Mouse (Mus musculus): ENCODE data around the gene Vezt. TPM values are rescaled to one million over a fixed set of nuclear protein-coding genes. Genes with fewer than 3 reads are reported as not detected.

Gene Vezt
- polyA plus RNA-seq, 1 experiment: 16.5 TPM

GRCm38 (mm10) chr10:93912136-93912855, 123.3 kb downstream of the Vezt start:
- DNase-seq (ENCODE audit: low spot score): no peak

GRCm38 (mm10) chr10:93911326-93911725, 124.3 kb downstream of the Vezt start:
- no peak for DNase-seq (ENCODE audit: low spot score)

- no peak for DNase-seq (ENCODE audit: low spot score)
Measured at GRCm38 (mm10) chr10:93909811-93910446, 125.7 kb downstream of the Vezt start.

GRCm38 (mm10) chr10:93909015-93909414, 126.6 kb downstream of the Vezt start:
- DNase-seq (ENCODE audit: low spot score): no peak

- DNase-seq (ENCODE audit: low spot score): no peak
Measured at GRCm38 (mm10) chr10:93908540-93908939, 127.1 kb downstream of the Vezt start.

- DNase-seq (ENCODE audit: low spot score): no peak
Measured at GRCm38 (mm10) chr10:93907376-93907775, 128.2 kb downstream of the Vezt start.

GRCm38 (mm10) chr10:93899907-93900306, 135.7 kb downstream of the Vezt start:
- DNase-seq (ENCODE audit: low spot score): no peak

- DNase-seq (ENCODE audit: low spot score): no peak
Measured at GRCm38 (mm10) chr10:93899303-93899702, 136.3 kb downstream of the Vezt start.

- no peak for DNase-seq (ENCODE audit: low spot score)
Measured at GRCm38 (mm10) chr10:93897043-93897646, 138.5 kb downstream of the Vezt start, which contains the start of gene Metap2. Gene Metap2, minus strand, starts transcription at chr10:93897093.

- DNase-seq (ENCODE audit: low spot score): no peak
Measured at GRCm38 (mm10) chr10:93892551-93892950, 143.1 kb downstream of the Vezt start.

- no peak for DNase-seq (ENCODE audit: low spot score)
Measured at GRCm38 (mm10) chr10:93891031-93891430, 144.6 kb downstream of the Vezt start.

GRCm38 (mm10) chr10:93890565-93890964, 145.1 kb downstream of the Vezt start:
- no peak for DNase-seq (ENCODE audit: low spot score)

GRCm38 (mm10) chr10:93889976-93890375, 145.6 kb downstream of the Vezt start:
- no peak for DNase-seq (ENCODE audit: low spot score)

GRCm38 (mm10) chr10:93889579-93889950, 146.1 kb downstream of the Vezt start:
- peak; percentile 76 for DNase-seq (ENCODE audit: low spot score)

Other genes starting within 250 kb of the Vezt start
- gene Usp44, start 204.3 kb downstream of the Vezt start, polyA plus RNA-seq (2012; rRNA removed): not detected in 2 replicates
- gene Metap2, start 138.7 kb downstream of the Vezt start, polyA plus RNA-seq (2012; rRNA removed): 95.5 and 124 TPM in 2 replicates
- gene Fgd6, start 184 bp upstream of the Vezt start, polyA plus RNA-seq (2012; rRNA removed): 1.9 and 2.7 TPM in 2 replicates
- gene Nr2c1, start 112.2 kb upstream of the Vezt start, polyA plus RNA-seq (2012; rRNA removed): 13.8 and 14.0 TPM in 2 replicates
- 141 and 177 TPM in 2 replicates for gene Ndufa12, start 162.9 kb upstream of the Vezt start, polyA plus RNA-seq (2012; rRNA removed)

Data from urinary bladder, adult 2 months (tissue).